Mouse (Mus musculus) ES-E14 (cell line): Measurements from ENCODE around the gene Polr2b. TPM values are rescaled to one million over a fixed set of nuclear protein-coding genes. Genes with fewer than 3 reads are reported as not detected.

Experiments
- DNase-seq: peaks from one replicate; pipeline ENCODE4 v3.0.0-alpha.2; 2013; ENCODE audit warnings: low read depth, low spot score
- H3K27ac ChIP-seq: 2 replicates; pipeline ENCODE4 v1.5.1; 2012; ENCODE audit warnings: low read depth, mild to moderate bottlenecking, low read length, moderate library complexity, mixed read lengths; ENCODE audit not compliant: poor library complexity, insufficient read depth, severe bottlenecking
- H3K36me3 ChIP-seq: 2 replicates; pipeline ENCODE4 v1.6.1; 2012; ENCODE audit warnings: mild to moderate bottlenecking, low read length, moderate library complexity, mixed read lengths; ENCODE audit not compliant: control insufficient read depth, poor library complexity, insufficient read depth, severe bottlenecking
- H3K4me1 ChIP-seq, 2 experiments: fragments of 150-350 bp in 1 of 2; sonication (generic) in 1 of 2; 2 replicates each; pipeline ENCODE4 v1.6.1; 2012; ENCODE audit warnings: low read length in 2 of 2, mild to moderate bottlenecking in 1 of 2, mixed read lengths in 1 of 2; ENCODE audit not compliant: control insufficient read depth in 2 of 2, insufficient read depth in 2 of 2, poor library complexity in 1 of 2
- H3K4me3 ChIP-seq, 2 experiments: fragments of 150-350 bp in 1 of 2; sonication (generic) in 1 of 2; 2 replicates each; pipeline ENCODE4 v1.5.1; 2012; ENCODE audit warnings: low read length in 2 of 2, low read depth in 1 of 2, mild to moderate bottlenecking in 1 of 2, mixed read lengths in 1 of 2; ENCODE audit not compliant: insufficient read depth in 1 of 2, poor library complexity in 1 of 2, severe bottlenecking in 1 of 2
- H3K9ac ChIP-seq: 2 replicates; pipeline ENCODE4 v1.6.1; 2012; ENCODE audit warnings: low read depth, mild to moderate bottlenecking, low read length, mixed read lengths; ENCODE audit not compliant: poor library complexity, insufficient read depth, severe bottlenecking
- H3K9me3 ChIP-seq: fragments of 150-350 bp; sonication (generic); 2 replicates; pipeline ENCODE4 v1.6.1; 2012; ENCODE audit warnings: low read depth, mild to moderate bottlenecking, low read length; ENCODE audit not compliant: control insufficient read depth, insufficient read depth
- CHD2 ChIP-seq: IDR thresholded peaks from 2 replicates; pipeline ENCODE4 v1.6.1; 2014; ENCODE audit warnings: mild to moderate bottlenecking, low read depth, low read length, inconsistent platforms
- HCFC1 ChIP-seq: IDR thresholded peaks from 2 replicates; pipeline ENCODE4 v1.6.1; 2012; ENCODE audit warnings: low read length, inconsistent platforms, borderline replicate concordance; ENCODE audit not compliant: insufficient read depth
- MAFK ChIP-seq: IDR thresholded peaks from 2 replicates; pipeline ENCODE4 v1.6.1; 2014; ENCODE audit warnings: mild to moderate bottlenecking, low read depth, low read length, inconsistent platforms; ENCODE audit not compliant: insufficient read depth
- ZC3H11A ChIP-seq: IDR thresholded peaks from 2 replicates; pipeline ENCODE4 v1.6.1; 2012; ENCODE audit warnings: low read depth, mild to moderate bottlenecking, inconsistent platforms, low read length, borderline replicate concordance
- ZNF384 ChIP-seq: IDR thresholded peaks from 2 replicates; pipeline ENCODE4 v1.6.1; 2012; ENCODE audit warnings: low read depth, low read length, inconsistent platforms
- in situ Hi-C, 2 experiments: fragments of 600-800 bp; cut with MboI; formaldehyde crosslinking; loops; one replicate each; pipeline ENCODE4 v1.15.1; 2025; ENCODE audit warnings: low sequenced_read_pairs in 2 of 2, inconsistent platforms in 1 of 2; ENCODE audit not compliant: unreplicated experiment in 2 of 2
- total RNA-seq: library from RNA; depleted of rRNA; stranded (reverse); fragments of 300-350 nt; gene quantifications from 2 replicates; pipeline ENCODE4 v1.2.3, GENCODE M21; 2012

Gene Polr2b
- total RNA-seq, 1 experiment, result 184 TPM

- no peaks in the 10 kb centered on the region for H3K36me3 ChIP-seq
- no peak overlapping the region for H3K4me3 ChIP-seq
- TF ChIP-seq ZNF384 (no peak), CHD2 (no peak), ZC3H11A (no peak), HCFC1 (no peak), MAFK (no peak)
- H3K9me3 ChIP-seq, result no peaks in the 10 kb centered on the region
- in situ Hi-C loops, result no loop called here
- no peak overlapping the region for H3K9ac ChIP-seq
- peaks cover 4 to 16% of the 10 kb centered on the region in 2 experiments for H3K4me1 ChIP-seq
- H3K27ac ChIP-seq, result no peak overlapping the region
- DNase-seq, result peak; percentile 66
These were observed 62.8 kb downstream of the Polr2b start for GRCm38 (mm10) chr5:77372778-77373177.

DNA sequence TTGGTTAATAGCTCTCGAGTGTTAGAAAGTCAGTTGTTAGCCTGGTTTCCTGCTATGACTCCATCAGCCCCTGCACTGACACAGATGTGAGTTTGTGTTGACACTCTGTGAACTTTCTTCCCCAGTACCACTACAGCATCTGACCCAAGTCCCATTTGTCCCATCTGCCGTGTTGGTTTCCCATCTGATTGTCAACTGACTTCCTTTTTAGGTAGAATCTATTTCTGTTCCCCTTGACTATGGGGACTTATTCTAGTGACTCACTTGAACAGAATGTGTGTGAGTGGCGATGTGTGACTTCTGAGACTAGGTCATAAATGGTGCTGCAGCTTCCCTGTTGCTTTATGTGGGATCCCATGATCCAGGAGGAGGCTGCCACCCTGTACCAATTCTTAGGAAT is 65.0 kb downstream of the Polr2b start:
- in situ Hi-C loops, result no loop called here
- peaks cover 0 to 5% of the 10 kb centered on the region in 2 experiments; a peak in 2 of 4 replicates for H3K4me1 ChIP-seq
- H3K9me3 ChIP-seq, result no peaks in the 10 kb centered on the region
- no peaks in the 10 kb centered on the region for H3K36me3 ChIP-seq
- H3K4me3 ChIP-seq, result no peak overlapping the region
- DNase-seq, result no peak
- TF ChIP-seq MAFK, result no peak
- H3K27ac ChIP-seq, result no peak overlapping the region
- H3K9ac ChIP-seq, result no peak overlapping the region

DNA sequence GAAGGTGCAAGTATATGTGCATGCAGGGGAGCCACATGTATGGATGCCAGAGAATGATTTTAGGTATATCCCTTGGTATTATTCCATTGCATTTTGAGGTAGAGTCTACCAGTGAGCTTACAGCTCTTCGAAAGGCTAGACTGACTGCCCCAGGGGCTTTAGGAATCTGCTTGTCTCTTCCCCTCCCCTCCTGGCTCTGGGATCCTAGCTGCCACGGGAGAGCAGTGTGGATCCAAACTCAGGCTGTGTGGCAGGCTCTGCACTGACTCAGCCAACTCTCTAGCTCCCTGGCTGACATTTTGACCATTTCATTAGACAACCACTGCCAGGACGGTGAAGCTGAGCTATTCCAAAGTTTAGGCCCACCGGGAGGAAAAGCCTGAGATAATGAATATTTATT is 65.6 kb downstream of the Polr2b start:
- Histone ChIP-seq H3K4me3 (no peak overlapping the region), H3K9ac (no peak overlapping the region), H3K27ac (no peak overlapping the region), H3K36me3 (no peaks in the 10 kb centered on the region), H3K9me3 (no peaks in the 10 kb centered on the region), H3K4me1 (peaks cover 0 to 3% of the 10 kb centered on the region in 2 experiments; a peak in 1 of 4 replicates)
- in situ Hi-C loops, result no loop called here
- DNase-seq, result no peak
- no peak for TF ChIP-seq MAFK

DNA sequence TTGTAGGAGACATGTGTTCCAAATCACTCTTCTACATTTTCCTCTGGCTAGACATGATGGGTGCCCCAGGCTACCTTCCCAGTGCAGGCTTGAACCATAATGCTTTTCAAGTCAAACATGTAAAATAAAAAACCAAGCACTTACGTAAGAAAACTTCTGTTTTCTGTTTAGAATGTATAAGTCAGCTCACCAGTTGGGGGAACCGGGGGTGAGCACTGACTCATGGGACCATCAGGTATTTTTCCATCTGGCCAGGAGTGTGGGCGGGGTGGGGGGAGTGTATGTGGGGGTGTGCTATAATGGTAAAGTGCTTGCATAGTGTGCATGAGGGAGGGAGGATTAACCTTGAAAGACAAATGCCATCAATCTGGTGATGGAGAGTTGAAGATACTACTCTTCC is 68.1 kb downstream of the Polr2b start:
- Histone ChIP-seq H3K36me3 (no peaks in the 10 kb centered on the region), H3K4me1 (peaks cover 0 to 6% of the 10 kb centered on the region in 2 experiments; a peak in 1 of 4 replicates), H3K4me3 (no peak overlapping the region), H3K9me3 (no peaks in the 10 kb centered on the region), H3K9ac (no peak overlapping the region), H3K27ac (no peak overlapping the region)
- TF ChIP-seq MAFK (no peak), HCFC1 (no peak), CHD2 (no peak), ZNF384 (no peak), ZC3H11A (no peak)
- no peak for DNase-seq
- in situ Hi-C loops, result no loop called here

DNA sequence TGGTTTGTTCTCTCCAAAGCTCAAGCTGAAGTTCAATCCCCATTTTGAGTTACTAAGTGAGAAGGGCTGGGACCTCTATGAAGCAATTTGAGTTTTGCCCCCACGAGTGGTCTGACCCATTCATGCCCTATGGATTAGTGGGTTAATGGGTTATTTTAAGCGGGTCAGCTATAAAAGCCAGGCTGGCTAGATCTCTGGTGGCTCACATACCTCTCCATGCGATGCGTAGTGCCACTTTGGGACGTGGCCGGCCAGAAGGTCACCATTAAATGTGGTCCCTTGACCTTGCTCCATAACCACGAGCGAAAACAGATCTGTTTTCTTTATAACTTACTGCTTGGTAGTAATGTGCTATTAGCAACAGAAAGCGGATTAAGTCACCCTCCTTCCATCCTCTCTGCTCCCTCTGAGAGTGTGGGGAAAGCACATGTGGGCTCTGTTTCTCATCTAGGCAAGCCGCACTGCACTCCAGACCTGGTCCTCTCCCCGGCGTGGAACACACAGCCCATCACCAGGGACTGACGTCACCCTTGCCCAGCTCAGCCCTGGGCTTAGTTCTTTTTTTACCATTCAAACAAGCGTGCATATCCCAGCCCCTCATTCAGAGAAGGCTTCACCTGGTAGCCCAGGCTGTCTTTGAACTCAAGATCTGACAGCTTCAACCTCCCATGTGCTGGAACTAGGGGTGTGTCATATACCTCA is 69.6 kb downstream of the Polr2b start:
- Histone ChIP-seq H3K36me3 (no peaks in the 10 kb centered on the region), H3K9me3 (no peaks in the 10 kb centered on the region), H3K9ac (no peak overlapping the region), H3K4me1 (peaks cover 0 to 6% of the 10 kb centered on the region in 2 experiments; a peak in 1 of 4 replicates), H3K27ac (no peak overlapping the region), H3K4me3 (no peak overlapping the region)
- TF ChIP-seq ZC3H11A, result no peak
- TF ChIP-seq HCFC1, result no peak
- no peak for TF ChIP-seq ZNF384
- no peak for TF ChIP-seq MAFK
- no peak for TF ChIP-seq CHD2
- in situ Hi-C loops, result no loop called here
- no peak for DNase-seq
